Mouse (Mus musculus) kidney, postnatal 4 days (tissue): Measurements from ENCODE around the gene Gstm2.

Experiments
- DNase-seq, 2 experiments: peaks; one replicate each; pipeline ENCODE4 v3.0.0; 2021; ENCODE audit warnings: mixed read lengths in 2 of 2

Gene Gstm2

DNA sequence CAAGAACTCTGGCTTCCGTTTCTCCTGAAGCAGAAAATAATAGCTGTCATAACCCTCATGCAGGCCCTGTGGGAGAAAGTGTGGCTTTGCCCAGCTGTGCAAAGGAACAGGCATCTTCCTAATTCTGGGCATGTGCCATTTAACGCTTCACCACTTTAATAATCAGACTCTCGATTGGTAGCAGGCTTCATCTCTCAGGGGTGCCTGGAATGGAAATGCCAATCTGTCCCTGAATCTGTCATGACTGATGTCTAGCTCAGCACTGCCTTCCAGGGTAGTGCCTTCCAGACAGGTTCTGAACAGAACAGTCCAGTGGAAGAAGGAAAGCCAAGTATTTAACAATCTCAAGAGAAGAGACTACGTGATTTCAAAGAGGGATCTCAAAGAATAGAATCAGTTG, 45.0 kb downstream of the Gstm2 start:
- DNase-seq, result no peak

DNA sequence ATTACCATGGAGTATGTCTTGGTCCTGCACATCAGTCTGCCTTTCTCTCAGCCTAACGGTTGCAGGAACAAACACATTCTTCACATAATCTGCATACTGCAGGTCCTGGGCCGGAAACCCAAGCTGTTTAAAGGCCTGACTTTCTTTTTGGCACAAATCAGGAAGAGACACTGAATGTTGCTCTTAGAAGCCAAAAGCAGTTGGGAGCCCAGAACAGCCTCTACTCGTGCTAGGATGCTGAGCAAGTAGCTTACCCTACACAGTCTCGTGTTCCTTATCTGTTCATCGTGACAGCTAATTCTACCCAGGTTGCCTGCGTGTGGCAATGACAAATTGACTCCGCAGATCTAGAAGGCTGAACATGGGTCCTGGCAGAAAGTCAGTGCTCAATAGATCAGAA, 45.7 kb downstream of the Gstm2 start:
- DNase-seq, result no peak

DNA sequence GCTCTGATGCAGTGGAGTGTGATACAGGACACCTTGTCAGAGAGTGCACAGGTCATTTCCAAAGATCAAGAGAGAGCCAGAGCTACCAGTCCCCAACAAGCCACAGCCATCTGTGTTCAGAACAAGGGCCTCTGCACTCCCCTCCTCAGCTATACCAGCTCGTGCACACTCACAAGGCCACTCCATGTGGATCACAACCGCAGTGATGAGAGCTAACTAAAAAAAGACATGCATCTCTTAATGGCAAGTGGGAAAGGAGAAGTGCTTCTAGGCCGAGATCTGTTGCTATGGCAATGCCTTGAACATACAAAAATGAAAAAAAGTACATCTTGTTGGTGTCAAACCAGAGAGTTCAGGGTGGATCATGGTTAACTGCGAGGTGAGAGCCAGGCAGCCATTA, 46.4 kb downstream of the Gstm2 start:
- DNase-seq, result no peak

DNA sequence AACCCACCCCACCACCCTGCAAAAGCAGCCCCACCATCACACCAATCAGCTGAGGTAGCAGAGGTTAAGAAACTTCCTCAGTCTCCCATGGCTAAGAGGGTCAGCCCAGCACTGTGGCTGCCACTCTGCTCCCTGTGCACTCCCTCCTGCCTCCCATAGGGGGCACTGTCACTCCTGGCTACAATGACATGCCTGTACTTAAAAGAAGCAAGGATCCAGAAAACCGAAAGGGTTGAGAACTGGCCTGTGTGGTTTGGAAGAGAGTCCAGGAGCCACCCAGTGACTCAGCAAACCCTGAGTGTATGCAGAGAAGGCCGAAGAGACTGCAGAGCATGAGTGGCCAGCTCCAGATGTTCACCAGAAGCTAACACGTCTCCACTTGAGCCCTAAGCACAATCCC, 46.9 kb downstream of the Gstm2 start:
- DNase-seq, result peak; percentile 75 to 80

DNA sequence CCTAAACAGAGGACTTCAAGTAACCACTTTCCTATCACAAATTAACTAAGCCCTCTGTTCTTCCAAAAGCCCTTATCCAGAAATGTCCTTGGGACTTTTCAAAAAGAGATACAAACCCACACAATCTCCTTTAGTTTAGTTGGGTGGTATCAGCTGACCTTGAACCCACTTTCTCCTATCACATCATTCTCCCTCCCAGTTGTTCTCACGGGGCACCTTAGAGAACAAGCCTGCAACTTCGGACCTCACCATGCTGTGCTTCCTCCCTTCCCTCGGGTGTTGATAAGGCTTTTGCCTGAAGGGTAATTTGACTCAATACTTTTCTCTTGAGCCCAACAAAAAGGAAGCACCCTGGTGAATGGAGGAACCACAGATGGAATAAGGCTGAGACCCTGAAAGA, 50.4 kb downstream of the Gstm2 start:
- no peak for DNase-seq

DNA sequence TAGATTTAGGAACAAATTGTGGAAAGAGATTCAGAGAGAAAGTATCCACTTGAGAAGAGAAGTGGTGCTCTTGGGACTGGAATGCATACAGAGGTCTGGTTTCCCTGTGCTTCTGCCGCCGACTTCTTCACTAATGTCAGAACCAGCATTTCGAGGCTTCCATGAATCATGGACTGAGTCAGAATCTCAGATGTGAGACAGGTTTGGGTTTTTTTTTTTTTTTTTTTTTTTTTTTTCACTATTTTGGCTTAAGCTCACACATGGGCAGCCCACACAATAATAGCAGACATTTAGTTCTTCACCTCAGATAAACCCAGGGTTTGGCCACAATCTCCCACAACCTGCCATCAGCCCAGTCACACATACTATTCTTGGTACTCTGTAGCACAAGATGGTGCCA, 51.0 kb downstream of the Gstm2 start:
- DNase-seq, result no peak

DNA sequence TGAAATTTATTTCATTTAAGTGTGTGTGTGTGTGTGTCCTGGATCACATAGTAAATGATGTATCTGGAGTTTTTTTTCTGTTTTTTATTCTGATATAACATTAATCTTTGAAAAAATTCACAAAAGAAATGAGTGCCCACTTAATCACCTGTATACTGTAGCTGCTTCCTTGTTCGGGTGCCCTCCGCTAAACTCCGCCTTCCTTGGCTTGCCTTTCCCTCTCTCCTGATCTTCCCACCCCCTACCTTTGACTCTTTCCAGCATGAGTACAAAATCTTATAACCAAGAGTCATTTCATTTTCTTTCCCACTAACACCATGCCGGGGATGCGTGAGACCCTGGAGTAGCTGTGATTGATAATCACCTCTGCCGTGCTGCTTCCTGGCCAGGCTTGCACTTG, 54.1 kb downstream of the Gstm2 start:
- DNase-seq, result no peak
